Mouse (Mus musculus): Measurements from ENCODE around the gene Tinagl1.

The Tinagl1 gene

GRCm38 (mm10) chr4:130141786-130142185 lies 33.1 kb downstream of the Tinagl1 start:
- no peak for DNase-seq (ENCODE audit: low read depth, low spot score)

GRCm38 (mm10) chr4:130140992-130141402 lies 33.9 kb downstream of the Tinagl1 start:
- no peak for DNase-seq (ENCODE audit: low read depth, low spot score)

GRCm38 (mm10) chr4:130139214-130139492 lies 35.8 kb downstream of the Tinagl1 start, which contains the start of gene Hcrtr1:
Hcrtr1 (minus strand) TSS chr4:130139359.
- DNase-seq (ENCODE audit: low read depth, low spot score), result peak; percentile 26

- peak; percentile 66 for DNase-seq (ENCODE audit: low read depth, low spot score)
These were observed 36.3 kb downstream of the Tinagl1 start for GRCm38 (mm10) chr4:130138441-130139213.

- DNase-seq (ENCODE audit: low read depth, low spot score), result no peak
These were observed 41.5 kb downstream of the Tinagl1 start for GRCm38 (mm10) chr4:130133399-130133798.

GRCm38 (mm10) chr4:130131448-130132105 lies 43.3 kb downstream of the Tinagl1 start:
- no peak for DNase-seq (ENCODE audit: low read depth, low spot score)

- DNase-seq (ENCODE audit: low read depth, low spot score), result no peak
These were observed 44.1 kb downstream of the Tinagl1 start for GRCm38 (mm10) chr4:130130641-130131350.

GRCm38 (mm10) chr4:130130082-130130481 lies 44.8 kb downstream of the Tinagl1 start:
- no peak for DNase-seq (ENCODE audit: low read depth, low spot score)

- no peak for DNase-seq (ENCODE audit: low read depth, low spot score)
These were observed 46.0 kb downstream of the Tinagl1 start for GRCm38 (mm10) chr4:130128907-130129306.

- DNase-seq (ENCODE audit: low read depth, low spot score), result no peak
These were observed 49.0 kb downstream of the Tinagl1 start for GRCm38 (mm10) chr4:130125935-130126334.

- DNase-seq (ENCODE audit: low read depth, low spot score), result no peak
These were observed 49.8 kb downstream of the Tinagl1 start for GRCm38 (mm10) chr4:130125164-130125563.

GRCm38 (mm10) chr4:130124110-130124509 lies 50.8 kb downstream of the Tinagl1 start:
- no peak for DNase-seq (ENCODE audit: low read depth, low spot score)

GRCm38 (mm10) chr4:130123020-130123419 lies 51.9 kb downstream of the Tinagl1 start:
- no peak for DNase-seq (ENCODE audit: low read depth, low spot score)

GRCm38 (mm10) chr4:130121560-130121959 lies 53.4 kb downstream of the Tinagl1 start:
- no peak for DNase-seq (ENCODE audit: low read depth, low spot score)

- no peak for DNase-seq (ENCODE audit: low read depth, low spot score)
These were observed 54.2 kb downstream of the Tinagl1 start for GRCm38 (mm10) chr4:130120752-130121151.
